Mouse (Mus musculus) bone marrow macrophage, adult 2 months (primary cell): ENCODE measurements at regions not wholly inside any gene's neighbourhood (a gene's known extent, or its start where the extent isn't known, plus 50 kb on each side); places are given as distances from the start of the nearest gene placed in this dataset.

Source experiments
- CTCF ChIP-seq: IDR thresholded peaks from 2 replicates; pipeline ENCODE4 v1.5.1; 2012; ENCODE audit warnings: low read depth, mild to moderate bottlenecking, low read length, moderate library complexity
- POLR2A ChIP-seq: IDR thresholded peaks from 2 replicates; pipeline ENCODE4 v1.6.1; 2012; ENCODE audit warnings: mild to moderate bottlenecking, low read depth, low read length, borderline replicate concordance

DNA sequence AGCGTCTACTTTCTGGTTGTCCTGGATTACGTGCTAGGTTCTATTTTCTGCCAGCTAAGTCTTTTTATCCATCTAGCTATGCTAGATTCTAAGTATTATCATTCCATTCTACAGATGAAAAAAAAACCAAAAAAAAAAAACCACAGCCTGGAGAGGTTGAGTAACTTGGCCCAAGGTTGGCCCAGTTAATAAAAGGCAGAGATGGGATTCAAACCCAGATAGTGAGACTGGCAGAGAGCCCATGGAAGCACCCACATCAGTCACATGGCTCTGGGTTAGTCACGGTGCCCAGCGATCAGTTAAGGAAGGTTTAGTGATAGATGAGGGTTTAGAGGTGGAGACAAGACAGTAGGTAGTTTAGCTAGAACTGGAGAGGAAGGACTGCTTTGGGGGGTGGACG lies 1150.8 kb upstream of the A1bg start:
- TF ChIP-seq POLR2A, result no peak
- TF ChIP-seq CTCF, result no peak
